ENCODE assay signal across 18 mouse cellular contexts in genomic region chr2:71878943-71879342, GRCm38 (mm10). TPM values are rescaled to one million over a fixed set of nuclear protein-coding genes. Genes with fewer than 3 reads are reported as not detected.
A peak's percentile ranks its signal among the peaks of the same experiment; 100 is the strongest.
DNase-seq lines count a peak whose midpoint lies in the region; ATAC-seq and TF ChIP-seq lines count a peak whose summit lies in the region.
"Had no signal": no experiment of that assay in that cellular context is flagged by ENCODE, and none has a peak within 500 bp of the region (broad histone marks: within the 10 kb centered on the region; RNA-seq: fewer than 3 reads in every experiment).

No protein-coding gene starts in this region.

- H3K4me1 ChIP-seq in liver, embryonic 12.5 days = peaks cover 56% of the 10 kb centered on the region
- H3K4me1 ChIP-seq in liver, embryonic 15.5 days (replicated peaks) = peaks cover 52% of the 10 kb centered on the region
- H3K4me1 ChIP-seq in hindbrain, embryonic 16.5 days (ENCODE audit: control insufficient read depth, insufficient read depth, low read depth, low read length) = peaks cover 3% of the 10 kb centered on the region
- no peaks in the 10 kb centered on the region for H3K4me1 ChIP-seq in cerebellum, adult 2 months (ENCODE audit: control insufficient read depth, insufficient read depth, low read length)

- H3K4me2 ChIP-seq in liver, embryonic 12.5 days = peak overlapping the region; percentile 32
- H3K4me2 ChIP-seq in liver, embryonic 15.5 days = peak overlapping the region; percentile 35; the same call in 1 of the 2 replicates
- no peak overlapping the region for H3K4me2 ChIP-seq in hindbrain, embryonic 16.5 days (ENCODE audit: low read length)
- H3K4me2 ChIP-seq: heart, embryonic 12.5 days; hindbrain, embryonic 15.5 days had no signal

- TF ChIP-seq POLR2A in cerebellum, adult 2 months (IDR thresholded peaks at IDR 0.05; ENCODE audit: borderline replicate concordance, insufficient read depth, low read length) = no peak

- DNase-seq in liver = no peak
- peak; percentile 19 for DNase-seq in c-Kit-positive CD71-positive TER-119-negative erythroid progenitor cells, embryonic 14.5 days (ENCODE audit: low read depth)
- DNase-seq in right cerebral cortex, adult 18-20 months = no peak
- DNase-seq in frontal cortex, postnatal 36 days (ENCODE audit: low spot score in 2 of 2) = no peak
- DNase-seq in cerebellum, adult 2 months = no peak
- DNase-seq: adrenal gland, postnatal 10 days; cerebellum, adult 18-20 months; cerebellum, postnatal 10 days; heart, adult 18-20 months had no signal

- ATAC-seq in liver, embryonic 12.5 days = peak; percentile 62
- peak; percentile 62 for ATAC-seq in liver, embryonic 15.5 days (ENCODE audit: insufficient read depth)
- ATAC-seq in hindbrain, embryonic 16.5 days = no peak
- ATAC-seq: forebrain, embryonic 14.5 days had no signal

- H3K9me3 ChIP-seq in liver, embryonic 12.5 days (replicated peaks) = no peaks in the 10 kb centered on the region
- no peaks in the 10 kb centered on the region for H3K9me3 ChIP-seq in liver, embryonic 15.5 days (replicated peaks)
- H3K9me3 ChIP-seq in hindbrain, embryonic 16.5 days (ENCODE audit: control insufficient read depth, low read length) = no peaks in the 10 kb centered on the region
- H3K9me3 ChIP-seq: embryonic facial prominence, embryonic 10.5 days; forebrain, embryonic 10.5 days; heart, embryonic 12.5 days; hindbrain, embryonic 10.5 days; hindbrain, embryonic 15.5 days had no signal

- no peak for TF ChIP-seq CTCF in cerebellum, adult 2 months (IDR thresholded peaks at IDR 0.05; ENCODE audit: borderline replicate concordance, insufficient read depth, low read depth, low read length)

- H3K9ac ChIP-seq in liver, embryonic 12.5 days = no peak overlapping the region
- no peak overlapping the region for H3K9ac ChIP-seq in liver, embryonic 15.5 days
- no peak overlapping the region for H3K9ac ChIP-seq in hindbrain, embryonic 16.5 days (ENCODE audit: low read depth, low read length)
- H3K9ac ChIP-seq: heart, embryonic 12.5 days; hindbrain, embryonic 15.5 days had no signal

- peak overlapping the region; percentile 66 for H3K27ac ChIP-seq in liver, embryonic 12.5 days
- peak overlapping the region; percentile 62; the same call in 1 of the 2 replicates for H3K27ac ChIP-seq in liver, embryonic 15.5 days (replicated peaks)
- H3K27ac ChIP-seq in hindbrain, embryonic 16.5 days (ENCODE audit: low read depth, low read length) = no peak overlapping the region
- no peak overlapping the region for H3K27ac ChIP-seq in cerebellum, adult 2 months (ENCODE audit: insufficient read depth, low read length)
- H3K27ac ChIP-seq: embryonic facial prominence, embryonic 10.5 days; forebrain, embryonic 10.5 days; hindbrain, embryonic 10.5 days; hindbrain, embryonic 15.5 days had no signal

- H3K36me3 ChIP-seq in liver, embryonic 12.5 days = peaks cover 64% of the 10 kb centered on the region
- H3K36me3 ChIP-seq in liver, embryonic 15.5 days (replicated peaks) = peaks cover 50% of the 10 kb centered on the region
- H3K36me3 ChIP-seq in hindbrain, embryonic 16.5 days (ENCODE audit: control insufficient read depth, insufficient read depth, low read length) = peaks cover 4% of the 10 kb centered on the region

- H3K27me3 ChIP-seq in liver, embryonic 12.5 days (replicated peaks) = no peaks in the 10 kb centered on the region
- no peaks in the 10 kb centered on the region for H3K27me3 ChIP-seq in liver, embryonic 15.5 days
- H3K27me3 ChIP-seq in hindbrain, embryonic 16.5 days (replicated peaks; ENCODE audit: control insufficient read depth, insufficient read depth, low read length) = no peaks in the 10 kb centered on the region
- no peaks in the 10 kb centered on the region for H3K27me3 ChIP-seq in cerebellum, adult 2 months (ENCODE audit: control insufficient read depth, insufficient read depth, low read length)
- H3K27me3 ChIP-seq: heart, embryonic 12.5 days; hindbrain, embryonic 15.5 days had no signal

- no peak overlapping the region for H3K4me3 ChIP-seq in liver, embryonic 12.5 days
- H3K4me3 ChIP-seq in liver, embryonic 15.5 days (replicated peaks) = no peak overlapping the region
- H3K4me3 ChIP-seq in hindbrain, embryonic 16.5 days (ENCODE audit: low read length) = no peak overlapping the region
- H3K4me3 ChIP-seq in cerebellum, adult 2 months (replicated peaks; ENCODE audit: insufficient read depth, low read depth, low read length) = no peak overlapping the region
- H3K4me3 ChIP-seq: embryonic facial prominence, embryonic 10.5 days; forebrain, embryonic 10.5 days; heart, embryonic 12.5 days; hindbrain, embryonic 10.5 days; hindbrain, embryonic 15.5 days had no signal

RNA-seq across cellular contexts. Expression of gene Pdk1, which starts 5.9 kb away (rescaled TPM):
- polyA plus RNA-seq in liver, embryonic 12.5 days (2016; fragmentation: Nextera tagmentation; extraction: Ambion mirVana) = 70.0 and 70.5 TPM in 2 replicates
- polyA plus RNA-seq in liver, embryonic 15.5 days (2015; fragmentation: Nextera tagmentation; extraction: Ambion mirVana) = 38.6 and 40.3 TPM in 2 replicates
- polyA plus RNA-seq in hindbrain, embryonic 16.5 days (2015; fragmentation: Nextera tagmentation; extraction: Ambion mirVana) = 24.0 and 25.1 TPM in 2 replicates
- polyA plus RNA-seq in cerebellum, adult 2 months (2012; rRNA removed) = 11.8 and 12.7 TPM in 2 replicates

Comparison
In these comparisons a context has a peak if more than half of its experiments do, and no peak if none do; other contexts are left out.
1. H3K27ac ChIP-seq: peak in liver, embryonic 12.5 days (single experiment) and liver, embryonic 15.5 days (single experiment); none in hindbrain, embryonic 16.5 days (single experiment) and cerebellum, adult 2 months (single experiment).